ENCODE assay signal across 18 mouse cellular contexts in genomic region chr2:15038705-15039104, GRCm38 (mm10). TPM values are rescaled to one million over a fixed set of nuclear protein-coding genes. Genes with fewer than 3 reads are reported as not detected.
A peak's percentile ranks its signal among the peaks of the same experiment; 100 is the strongest.
DNase-seq lines count a peak whose midpoint lies in the region; ATAC-seq lines count a peak whose summit lies in the region.
"Had no signal": no experiment of that assay in that cellular context is flagged by ENCODE, and none has a peak within 500 bp of the region (broad histone marks: within the 10 kb centered on the region; RNA-seq: fewer than 3 reads in every experiment).

No protein-coding gene starts in this region.

- no peak overlapping the region for H3K4me3 ChIP-seq in kidney, embryonic 15.5 days (replicated peaks)
- no peak overlapping the region for H3K4me3 ChIP-seq in forebrain, embryonic 12.5 days (replicated peaks)
- H3K4me3 ChIP-seq: embryonic facial prominence, embryonic 10.5 days; limb, embryonic 15.5 days; midbrain, embryonic 13.5 days; stomach, embryonic 15.5 days had no signal

- H3K4me1 ChIP-seq in kidney, embryonic 15.5 days: no peaks in the 10 kb centered on the region
- H3K4me1 ChIP-seq in forebrain, embryonic 12.5 days: no peaks in the 10 kb centered on the region
- H3K4me1 ChIP-seq: embryonic facial prominence, embryonic 10.5 days; limb, embryonic 15.5 days; midbrain, embryonic 13.5 days; stomach, embryonic 15.5 days had no signal

- 84% methylated on average over 6 of the region's 6 CpGs for WGBS in kidney, embryonic 15.5 days
- 90% methylated on average over 6 of the region's 6 CpGs for WGBS in forebrain, embryonic 12.5 days

- peak; percentile 23 for DNase-seq in kidney, adult 18-20 months
- DNase-seq in heart, postnatal 36 days: peak; percentile 37 to 42
- peak; percentile 62 to 66 for DNase-seq in kidney, postnatal 36 days
- peak; percentile 51 to 54 for DNase-seq in lung, postnatal 4 days
- no peak for DNase-seq in yolk sac, embryonic 10.5 days (ENCODE audit: low spot score)
- DNase-seq: cerebellum, postnatal 25 days; gastrocnemius, postnatal 36 days; right cerebral cortex, postnatal 4 days; thymus, postnatal 14 days had no signal

- no peak for ATAC-seq in kidney, embryonic 15.5 days (replicated peaks; ENCODE audit: low FRiP score)
- no peak for ATAC-seq in forebrain, embryonic 12.5 days (ENCODE audit: low FRiP score)
- ATAC-seq: intestine, postnatal 0 days; midbrain, embryonic 13.5 days had no signal

- intact Hi-C loops in heart, postnatal 36 days (cut with DNase I): no loop called here

- H3K27ac ChIP-seq in kidney, embryonic 15.5 days: no peak overlapping the region
- no peak overlapping the region for H3K27ac ChIP-seq in forebrain, embryonic 12.5 days
- H3K27ac ChIP-seq: embryonic facial prominence, embryonic 10.5 days; hindbrain, embryonic 14.5 days; limb, embryonic 15.5 days; midbrain, embryonic 13.5 days; stomach, embryonic 15.5 days had no signal

- no peak overlapping the region for H3K9ac ChIP-seq in kidney, embryonic 15.5 days
- H3K9ac ChIP-seq in forebrain, embryonic 12.5 days: no peak overlapping the region
- H3K9ac ChIP-seq: hindbrain, embryonic 14.5 days; limb, embryonic 15.5 days; midbrain, embryonic 13.5 days; stomach, embryonic 15.5 days had no signal

- H3K36me3 ChIP-seq in kidney, embryonic 15.5 days: peaks cover 10% of the 10 kb centered on the region; the same call in 1 of the 2 replicates
- peaks cover 9% of the 10 kb centered on the region; the same call in 1 of the 2 replicates for H3K36me3 ChIP-seq in forebrain, embryonic 12.5 days (replicated peaks)
- H3K36me3 ChIP-seq: limb, embryonic 15.5 days; stomach, embryonic 15.5 days had no signal

- no peaks in the 10 kb centered on the region for H3K9me3 ChIP-seq in kidney, embryonic 15.5 days (replicated peaks)
- no peaks in the 10 kb centered on the region for H3K9me3 ChIP-seq in forebrain, embryonic 12.5 days
- H3K9me3 ChIP-seq: embryonic facial prominence, embryonic 10.5 days; limb, embryonic 15.5 days; midbrain, embryonic 13.5 days; stomach, embryonic 15.5 days had no signal

- no peaks in the 10 kb centered on the region for H3K27me3 ChIP-seq in kidney, embryonic 15.5 days
- H3K27me3 ChIP-seq in forebrain, embryonic 12.5 days: no peaks in the 10 kb centered on the region
- H3K27me3 ChIP-seq: CH12.LX; limb, embryonic 15.5 days; midbrain, embryonic 13.5 days; stomach, embryonic 15.5 days had no signal

- no peak overlapping the region for H3K4me2 ChIP-seq in kidney, embryonic 15.5 days
- H3K4me2 ChIP-seq in forebrain, embryonic 12.5 days: no peak overlapping the region
- H3K4me2 ChIP-seq: hindbrain, embryonic 14.5 days; limb, embryonic 15.5 days; midbrain, embryonic 13.5 days; stomach, embryonic 15.5 days had no signal

RNA-seq across cellular contexts. Expression of gene Arl5b, which starts 10.5 kb away (rescaled TPM):
- 30.8 and 31.5 TPM in 2 replicates for polyA plus RNA-seq in kidney, embryonic 15.5 days (2015; fragmentation: Nextera tagmentation; extraction: Ambion mirVana)
- total RNA-seq in heart, postnatal 36 days (2021): 10 to 100 TPM; 25.8 to 27.8 TPM
- polyA plus RNA-seq in forebrain, embryonic 12.5 days (2016; fragmentation: Nextera tagmentation; extraction: Ambion mirVana): 52.9 and 56.1 TPM in 2 replicates

RNA-seq across cellular contexts. Expression of gene Nsun6, which starts 16.2 kb away (rescaled TPM):
- 12.0 and 12.3 TPM in 2 replicates for polyA plus RNA-seq in kidney, embryonic 15.5 days (2015; fragmentation: Nextera tagmentation; extraction: Ambion mirVana)
- 1 to 10 TPM; 5.5 to 6.5 TPM for total RNA-seq in heart, postnatal 36 days (2021)
- 14.1 and 14.2 TPM in 2 replicates for polyA plus RNA-seq in forebrain, embryonic 12.5 days (2016; fragmentation: Nextera tagmentation; extraction: Ambion mirVana)
